Mouse (Mus musculus) neural tube, embryonic 12.5 days (tissue): ENCODE results near the gene Ccnt2. TPM values are rescaled to one million over a fixed set of nuclear protein-coding genes. Genes with fewer than 3 reads are reported as not detected.

ENCODE experiments used
- ATAC-seq: fragments of 200-750 bp; cut with Nextera tagmentation; 2 replicates; pipeline ENCODE4 v1.8.0; 2017; ENCODE audit warnings: low read depth, mild to moderate bottlenecking, moderate TSS enrichment, moderate library complexity; ENCODE audit not compliant: low FRiP score
- H3K27ac ChIP-seq: fragments of 300-500 bp; sonication (generic); 2 replicates; pipeline ENCODE4 v1.5.1; 2016
- H3K27me3 ChIP-seq: fragments of 300-500 bp; sonication (generic); replicated peaks from 2 replicates; pipeline ENCODE4 v1.6.1; 2016; ENCODE audit warnings: mild to moderate bottlenecking
- H3K36me3 ChIP-seq: fragments of 300-500 bp; sonication (generic); 2 replicates; pipeline ENCODE4 v1.6.1; 2016; ENCODE audit warnings: mild to moderate bottlenecking
- H3K4me1 ChIP-seq: fragments of 300-500 bp; sonication (generic); 2 replicates; pipeline ENCODE4 v1.6.1; 2016
- H3K4me2 ChIP-seq: fragments of 300-500 bp; sonication (generic); replicated peaks from 2 replicates; pipeline ENCODE4 v1.6.1; 2016; ENCODE audit warnings: mild to moderate bottlenecking
- H3K4me3 ChIP-seq: fragments of 300-500 bp; sonication (generic); 2 replicates; pipeline ENCODE4 v1.5.1; 2016
- H3K9ac ChIP-seq: fragments of 300-500 bp; sonication (generic); 2 replicates; pipeline ENCODE4 v1.6.1; 2016; ENCODE audit warnings: mild to moderate bottlenecking
- H3K9me3 ChIP-seq: fragments of 300-500 bp; sonication (generic); 2 replicates; pipeline ENCODE4 v1.6.1; 2016; ENCODE audit warnings: mild to moderate bottlenecking
- WGBS: fragments of 180-500 bp; shearing (Covaris S2); methylation state at CpG from one replicate; pipeline ENCODE4 v1.1.7; 2016; 5-methylcytosine and 5-hydroxymethylcytosine counted together
- polyA plus RNA-seq: library from polyadenylated mRNA; unstranded; fragments of >200 nt; fragmentation: Nextera tagmentation; extraction: Ambion mirVana; gene quantifications from 2 replicates; pipeline ENCODE4 v1.2.1, GENCODE M21; 2016

Gene Ccnt2
- polyA plus RNA-seq, 1 experiment from 2014 or later = 112 TPM

- Histone ChIP-seq H3K4me2 (no peak overlapping the region), H3K9me3 (no peaks in the 10 kb centered on the region), H3K27me3 (no peaks in the 10 kb centered on the region), H3K9ac (no peak overlapping the region), H3K4me1 (no peaks in the 10 kb centered on the region), H3K27ac (no peak overlapping the region), H3K36me3 (peaks cover 27% of the 10 kb centered on the region), H3K4me3 (no peak overlapping the region)
- no peak for ATAC-seq
- WGBS = 81% methylated on average over 4 of the region's 4 CpGs
Measured at GRCm38 (mm10) chr1:127796341-127796740, 22.4 kb downstream of the Ccnt2 start.

GRCm38 (mm10) chr1:127796752-127797151 is 22.8 kb downstream of the Ccnt2 start:
- H3K9me3 ChIP-seq = no peaks in the 10 kb centered on the region
- no peaks in the 10 kb centered on the region for H3K4me1 ChIP-seq
- H3K27ac ChIP-seq = no peak overlapping the region
- H3K36me3 ChIP-seq = peaks cover 30% of the 10 kb centered on the region
- H3K4me3 ChIP-seq = no peak overlapping the region
- no peak for ATAC-seq
- 86% methylated on average over 1 of the region's 1 CpGs for WGBS
- no peaks in the 10 kb centered on the region for H3K27me3 ChIP-seq
- no peak overlapping the region for H3K9ac ChIP-seq
- no peak overlapping the region for H3K4me2 ChIP-seq

- H3K4me2 ChIP-seq = no peak overlapping the region
- no peaks in the 10 kb centered on the region for H3K9me3 ChIP-seq
- H3K9ac ChIP-seq = no peak overlapping the region
- no peak overlapping the region for H3K4me3 ChIP-seq
- H3K4me1 ChIP-seq = no peaks in the 10 kb centered on the region
- 92% methylated on average over 8 of the region's 8 CpGs for WGBS
- ATAC-seq = no peak
- H3K27me3 ChIP-seq = no peaks in the 10 kb centered on the region
- H3K27ac ChIP-seq = no peak overlapping the region
- peaks cover 50% of the 10 kb centered on the region for H3K36me3 ChIP-seq
Measured at GRCm38 (mm10) chr1:127802916-127803315, 29.0 kb downstream of the Ccnt2 start.

GRCm38 (mm10) chr1:127808671-127809070 is 34.7 kb downstream of the Ccnt2 start:
- WGBS = 96% methylated on average over 7 of the region's 7 CpGs
- no peak overlapping the region for H3K4me2 ChIP-seq
- no peak overlapping the region for H3K9ac ChIP-seq
- H3K9me3 ChIP-seq = no peaks in the 10 kb centered on the region
- H3K4me1 ChIP-seq = no peaks in the 10 kb centered on the region
- no peak overlapping the region for H3K27ac ChIP-seq
- no peak overlapping the region for H3K4me3 ChIP-seq
- H3K36me3 ChIP-seq = peaks cover 18% of the 10 kb centered on the region
- no peak for ATAC-seq
- no peaks in the 10 kb centered on the region for H3K27me3 ChIP-seq

GRCm38 (mm10) chr1:127812929-127813328 is 39.0 kb downstream of the Ccnt2 start:
- Histone ChIP-seq H3K27me3 (no peaks in the 10 kb centered on the region), H3K27ac (no peak overlapping the region), H3K9ac (no peak overlapping the region), H3K4me1 (no peaks in the 10 kb centered on the region), H3K4me3 (no peak overlapping the region), H3K9me3 (no peaks in the 10 kb centered on the region), H3K4me2 (no peak overlapping the region), H3K36me3 (no peaks in the 10 kb centered on the region)
- 71% methylated on average over 7 of the region's 7 CpGs for WGBS
- no peak for ATAC-seq

GRCm38 (mm10) chr1:127816381-127816780 is 42.4 kb downstream of the Ccnt2 start:
- H3K4me3 ChIP-seq = no peak overlapping the region
- no peaks in the 10 kb centered on the region for H3K27me3 ChIP-seq
- no peak overlapping the region for H3K27ac ChIP-seq
- H3K4me1 ChIP-seq = no peaks in the 10 kb centered on the region
- H3K9ac ChIP-seq = no peak overlapping the region
- no peaks in the 10 kb centered on the region for H3K36me3 ChIP-seq
- H3K4me2 ChIP-seq = no peak overlapping the region
- 84% methylated on average over 6 of the region's 6 CpGs for WGBS
- ATAC-seq = no peak
- no peaks in the 10 kb centered on the region for H3K9me3 ChIP-seq

- no peak overlapping the region for H3K4me3 ChIP-seq
- no peaks in the 10 kb centered on the region for H3K36me3 ChIP-seq
- no peaks in the 10 kb centered on the region for H3K4me1 ChIP-seq
- no peaks in the 10 kb centered on the region for H3K27me3 ChIP-seq
- H3K4me2 ChIP-seq = no peak overlapping the region
- ATAC-seq = no peak
- no peak overlapping the region for H3K27ac ChIP-seq
- no peaks in the 10 kb centered on the region for H3K9me3 ChIP-seq
- 25% methylated on average over 2 of the region's 2 CpGs for WGBS
- no peak overlapping the region for H3K9ac ChIP-seq
Measured at GRCm38 (mm10) chr1:127827325-127827724, 53.4 kb downstream of the Ccnt2 start.

GRCm38 (mm10) chr1:127830215-127830921 is 56.4 kb downstream of the Ccnt2 start:
- H3K4me3 ChIP-seq = no peak overlapping the region
- H3K9me3 ChIP-seq = no peaks in the 10 kb centered on the region
- H3K27me3 ChIP-seq = no peaks in the 10 kb centered on the region
- no peaks in the 10 kb centered on the region for H3K36me3 ChIP-seq
- H3K4me2 ChIP-seq = no peak overlapping the region
- ATAC-seq = no peak
- H3K27ac ChIP-seq = no peak overlapping the region
- H3K4me1 ChIP-seq = no peaks in the 10 kb centered on the region
- 93% methylated on average over 13 of the region's 13 CpGs for WGBS
- no peak overlapping the region for H3K9ac ChIP-seq

- no peak for ATAC-seq
- no peaks in the 10 kb centered on the region for H3K27me3 ChIP-seq
- 65% methylated on average over 2 of the region's 2 CpGs for WGBS
Measured at GRCm38 (mm10) chr1:127833714-127834113, 59.8 kb downstream of the Ccnt2 start.

GRCm38 (mm10) chr1:127834202-127834601 is 60.2 kb downstream of the Ccnt2 start:
- H3K4me2 ChIP-seq = no peak overlapping the region
- ATAC-seq = no peak
- no peak overlapping the region for H3K9ac ChIP-seq
- no peaks in the 10 kb centered on the region for H3K4me1 ChIP-seq
- no peaks in the 10 kb centered on the region for H3K27me3 ChIP-seq
- 79% methylated on average over 4 of the region's 4 CpGs for WGBS
- H3K36me3 ChIP-seq = no peaks in the 10 kb centered on the region
- H3K9me3 ChIP-seq = no peaks in the 10 kb centered on the region
- H3K27ac ChIP-seq = no peak overlapping the region
- H3K4me3 ChIP-seq = no peak overlapping the region

More at GRCm38 (mm10) chr1:127833714-127834113, 59.8 kb downstream of the Ccnt2 start:
- H3K4me2 ChIP-seq = no peak overlapping the region
- no peak overlapping the region for H3K27ac ChIP-seq
- H3K4me3 ChIP-seq = no peak overlapping the region
- H3K4me1 ChIP-seq = no peaks in the 10 kb centered on the region
- no peaks in the 10 kb centered on the region for H3K36me3 ChIP-seq
- no peaks in the 10 kb centered on the region for H3K9me3 ChIP-seq
- H3K9ac ChIP-seq = no peak overlapping the region

- no peaks in the 10 kb centered on the region for H3K27me3 ChIP-seq
- no peaks in the 10 kb centered on the region for H3K36me3 ChIP-seq
- no peak overlapping the region for H3K4me2 ChIP-seq
- ATAC-seq = no peak
- no peaks in the 10 kb centered on the region for H3K4me1 ChIP-seq
- no peak overlapping the region for H3K27ac ChIP-seq
- no peak overlapping the region for H3K9ac ChIP-seq
- 35% methylated on average over 4 of the region's 4 CpGs for WGBS
- no peaks in the 10 kb centered on the region for H3K9me3 ChIP-seq
- H3K4me3 ChIP-seq = no peak overlapping the region
Measured at GRCm38 (mm10) chr1:127836619-127837018, 62.7 kb downstream of the Ccnt2 start.

- no peak overlapping the region for H3K27ac ChIP-seq
- no peak overlapping the region for H3K4me2 ChIP-seq
- no peak for ATAC-seq
- H3K9me3 ChIP-seq = no peaks in the 10 kb centered on the region
- no peak overlapping the region for H3K4me3 ChIP-seq
- no peaks in the 10 kb centered on the region for H3K4me1 ChIP-seq
- H3K36me3 ChIP-seq = no peaks in the 10 kb centered on the region
- no peak overlapping the region for H3K9ac ChIP-seq
- WGBS = 84% methylated on average over 1 of the region's 1 CpGs
- no peaks in the 10 kb centered on the region for H3K27me3 ChIP-seq
Measured at GRCm38 (mm10) chr1:127838602-127839001, 64.6 kb downstream of the Ccnt2 start.

- no peaks in the 10 kb centered on the region for H3K27me3 ChIP-seq
- no peak for ATAC-seq
- H3K27ac ChIP-seq = no peak overlapping the region
- no peak overlapping the region for H3K4me2 ChIP-seq
- no peaks in the 10 kb centered on the region for H3K4me1 ChIP-seq
- no peak overlapping the region for H3K9ac ChIP-seq
- H3K9me3 ChIP-seq = no peaks in the 10 kb centered on the region
- WGBS = 84% methylated on average over 5 of the region's 5 CpGs
- H3K4me3 ChIP-seq = no peak overlapping the region
- no peaks in the 10 kb centered on the region for H3K36me3 ChIP-seq
Measured at GRCm38 (mm10) chr1:127845472-127845871, 71.5 kb downstream of the Ccnt2 start.
